Mouse (Mus musculus) thymus, postnatal 0 days (tissue): ENCODE results near the gene Gpr27. TPM values are rescaled to one million over a fixed set of nuclear protein-coding genes. Genes with fewer than 3 reads are reported as not detected.

Source experiments
- DNase-seq: peaks from one replicate; pipeline ENCODE4 v3.0.0-alpha.2; 2015; ENCODE audit warnings: low spot score
- polyA plus RNA-seq: library from polyadenylated mRNA; unstranded; fragments of >200 nt; fragmentation: Nextera tagmentation; extraction: Ambion mirVana; gene quantifications from 2 replicates; pipeline ENCODE4 v1.2.1, GENCODE M21; 2015

The Gpr27 gene
- polyA plus RNA-seq, result 1.7 and 2.3 TPM in 2 replicates

- peak; percentile 8 for DNase-seq
These were observed at the start of gene Gpr27 for GRCm38 (mm10) chr6:99692206-99692915. Gene Gpr27, plus strand, starts transcription at chr6:99692679.

- peak; percentile 91 for DNase-seq
These were observed 48.9 kb upstream of the Gpr27 start for GRCm38 (mm10) chr6:99643439-99644199.

- no peak for DNase-seq
These were observed 48.1 kb upstream of the Gpr27 start for GRCm38 (mm10) chr6:99644386-99644785.

GRCm38 (mm10) chr6:99644876-99645275 is 47.6 kb upstream of the Gpr27 start:
- DNase-seq, result peak; percentile 60

- DNase-seq, result peak; percentile 82
These were observed 46.1 kb upstream of the Gpr27 start for GRCm38 (mm10) chr6:99646344-99646743.

- no peak for DNase-seq
These were observed 43.2 kb upstream of the Gpr27 start for GRCm38 (mm10) chr6:99649307-99649706.

GRCm38 (mm10) chr6:99652341-99652740 is 40.1 kb upstream of the Gpr27 start:
- peak; percentile 35 for DNase-seq

- no peak for DNase-seq
These were observed 38.1 kb upstream of the Gpr27 start for GRCm38 (mm10) chr6:99654343-99654742.

GRCm38 (mm10) chr6:99655488-99655887 is 37.0 kb upstream of the Gpr27 start:
- DNase-seq, result peak; percentile 80

- no peak for DNase-seq
These were observed 36.4 kb upstream of the Gpr27 start for GRCm38 (mm10) chr6:99656088-99656487.

GRCm38 (mm10) chr6:99658586-99658985 is 33.9 kb upstream of the Gpr27 start:
- DNase-seq, result peak; percentile 82

GRCm38 (mm10) chr6:99660443-99660842 is 32.0 kb upstream of the Gpr27 start:
- peak; percentile 67 for DNase-seq

GRCm38 (mm10) chr6:99663232-99663631 is 29.2 kb upstream of the Gpr27 start:
- DNase-seq, result no peak

GRCm38 (mm10) chr6:99665457-99666317 is 26.8 kb upstream of the Gpr27 start:
- DNase-seq, result peak; percentile 51

GRCm38 (mm10) chr6:99666318-99667171 is 25.9 kb upstream of the Gpr27 start, which contains the start of the genes Eif4e3 and Gm20696:
Gene Eif4e3, minus strand, starts transcription at chr6:99666771.
Gene Gm20696, minus strand, starts transcription at chr6:99666797.
- DNase-seq, result peak; percentile 37

- DNase-seq, result peak; percentile 43
These were observed 25.2 kb upstream of the Gpr27 start for GRCm38 (mm10) chr6:99667290-99667689.

GRCm38 (mm10) chr6:99669481-99670325 is 22.8 kb upstream of the Gpr27 start:
- DNase-seq, result no peak

- DNase-seq, result peak; percentile 86
These were observed 21.9 kb upstream of the Gpr27 start for GRCm38 (mm10) chr6:99670481-99671119.

GRCm38 (mm10) chr6:99671768-99672167 is 20.7 kb upstream of the Gpr27 start:
- no peak for DNase-seq
